Mouse (Mus musculus) hematopoietic stem cell, adult 5-6 weeks (primary cell): ENCODE results near the gene Cstl1. TPM values are rescaled to one million over a fixed set of nuclear protein-coding genes. Genes with fewer than 3 reads are reported as not detected.

Experiments
- ATAC-seq, 2 experiments: fragments of 125-278 bp in 1 of 2; replicated peaks in 1 of 2; 2 replicates each; pipeline ENCODE4 v1.8.0; 2016 to 2017; ENCODE audit warnings: inconsistent platforms in 2 of 2, mild to moderate bottlenecking in 2 of 2, moderate number of reproducible peaks in 2 of 2, low read depth in 1 of 2, moderate TSS enrichment in 1 of 2; ENCODE audit not compliant: low FRiP score in 2 of 2, poor library complexity in 2 of 2, severe bottlenecking in 2 of 2, insufficient read depth in 1 of 2, low TSS enrichment in 1 of 2
- total RNA-seq: library from RNA; stranded (forward); fragments of 172-1452, 232-1000 nt; gene quantifications from 2 replicates; pipeline ENCODE4 v1.2.3, GENCODE M21; 2017

The Cstl1 gene
- total RNA-seq, 1 experiment from 2014 or later = not detected

- no peak for ATAC-seq
These were observed 39.0 kb downstream of the Cstl1 start, which contains the start of gene Cst12 for GRCm38 (mm10) chr2:148789142-148789541. Cst12 (plus strand) TSS chr2:148789361.

- no peak for ATAC-seq
These were observed 48.3 kb downstream of the Cstl1 start, which contains the start of gene Cst8 for GRCm38 (mm10) chr2:148798485-148798884. Cst8 (plus strand) TSS chr2:148798785.

- ATAC-seq = peak; percentile 29 to 71; a peak in 3 of 4 replicates
These were observed 51.3 kb downstream of the Cstl1 start for GRCm38 (mm10) chr2:148801491-148801921.

Other genes with a start within 250 kb of the Cstl1 start
- gene Nxt1, start 77.8 kb upstream of the Cstl1 start, total RNA-seq = 21.9 and 39.3 TPM in 2 replicates
- 17.4 and 22.4 TPM in 2 replicates for gene Gzf1, start 69.3 kb upstream of the Cstl1 start, total RNA-seq
- gene Napb, start 17.9 kb upstream of the Cstl1 start, total RNA-seq = 1.4 and 2.9 TPM in 2 replicates
- not detected in 2 replicates for gene Cst11, start 21.1 kb downstream of the Cstl1 start, total RNA-seq
- not detected in 2 replicates for gene 8030411F24Rik, start 31.7 kb downstream of the Cstl1 start, total RNA-seq
- not detected in 2 replicates for gene Cst12, start 39.0 kb downstream of the Cstl1 start, total RNA-seq
- not detected in 2 replicates for gene Cst8, start 48.4 kb downstream of the Cstl1 start, total RNA-seq
- gene Cst13, start 69.7 kb downstream of the Cstl1 start, total RNA-seq = not detected in 2 replicates
- gene Cst9, start 84.8 kb downstream of the Cstl1 start, total RNA-seq = not detected in 2 replicates
- gene 9230104L09Rik, start 114.7 kb downstream of the Cstl1 start, total RNA-seq = not detected in 2 replicates
- gene Cst3, start 125.3 kb downstream of the Cstl1 start, total RNA-seq = 200 and 303 TPM in 2 replicates